Mouse (Mus musculus) bone marrow macrophage, adult 2 months (primary cell): ENCODE results near the gene Arih2. TPM values are rescaled to one million over a fixed set of nuclear protein-coding genes. Genes with fewer than 3 reads are reported as not detected.

Source experiments
- H3K27ac ChIP-seq: 2 replicates; pipeline ENCODE4 v1.5.1; 2012; ENCODE audit warnings: low read depth, low read length; ENCODE audit not compliant: insufficient read depth
- H3K4me1 ChIP-seq: 2 replicates; pipeline ENCODE4 v1.6.1; 2012; ENCODE audit warnings: low read length; ENCODE audit not compliant: control insufficient read depth, insufficient read depth
- H3K4me3 ChIP-seq: 2 replicates; pipeline ENCODE4 v1.5.1; 2012; ENCODE audit warnings: mild to moderate bottlenecking, low read length, moderate library complexity; ENCODE audit not compliant: insufficient read depth
- CTCF ChIP-seq: IDR thresholded peaks from 2 replicates; pipeline ENCODE4 v1.5.1; 2012; ENCODE audit warnings: low read depth, mild to moderate bottlenecking, low read length, moderate library complexity
- POLR2A ChIP-seq: IDR thresholded peaks from 2 replicates; pipeline ENCODE4 v1.6.1; 2012; ENCODE audit warnings: mild to moderate bottlenecking, low read depth, low read length, borderline replicate concordance
- polyA plus RNA-seq: library from polyadenylated mRNA; stranded (reverse); fragments of >200 nt; gene quantifications from 2 replicates; pipeline ENCODE4 v1.2.4, GENCODE M21; 2012; ENCODE audit not compliant: missing spikeins, insufficient read depth, insufficient read length

Gene Arih2
- polyA plus RNA-seq, 1 experiment, result 43.1 TPM

- H3K4me1 ChIP-seq, result peaks cover 12% of the 10 kb centered on the region
- H3K4me3 ChIP-seq, result no peak overlapping the region
- H3K27ac ChIP-seq, result no peak overlapping the region
- TF ChIP-seq POLR2A (no peak), CTCF (no peak)
Measured at GRCm38 (mm10) chr9:108654566-108655464, 5.6 kb upstream of the Arih2 start.

- peak overlapping the region; percentile 94 for H3K4me3 ChIP-seq
- peak overlapping the region; percentile 88 for H3K27ac ChIP-seq
- TF ChIP-seq POLR2A, result no peak
- no peak for TF ChIP-seq CTCF
- peaks cover 10% of the 10 kb centered on the region for H3K4me1 ChIP-seq
Measured at GRCm38 (mm10) chr9:108649561-108650440, 615 bp upstream of the Arih2 start.

- H3K4me1 ChIP-seq, result peaks cover 9% of the 10 kb centered on the region
- H3K27ac ChIP-seq, result peak overlapping the region; percentile 95
- TF ChIP-seq POLR2A, result no peak
- TF ChIP-seq CTCF, result no peak
- H3K4me3 ChIP-seq, result peak overlapping the region; percentile 94
Measured at GRCm38 (mm10) chr9:108648166-108648565, 1.0 kb downstream of the Arih2 start.

GRCm38 (mm10) chr9:108639825-108640224 is 9.4 kb downstream of the Arih2 start:
- H3K27ac ChIP-seq, result peak overlapping the region; percentile 9; the same call in 1 of the 2 replicates
- TF ChIP-seq CTCF, result no peak
- H3K4me3 ChIP-seq, result no peak overlapping the region
- peaks cover 13% of the 10 kb centered on the region for H3K4me1 ChIP-seq

- Histone ChIP-seq H3K4me1 (peaks cover 27% of the 10 kb centered on the region), H3K27ac (no peak overlapping the region)
- TF ChIP-seq POLR2A (no peak), CTCF (no peak)
Measured at GRCm38 (mm10) chr9:108635415-108635814, 13.8 kb downstream of the Arih2 start.

GRCm38 (mm10) chr9:108633846-108634245 is 15.3 kb downstream of the Arih2 start:
- H3K4me3 ChIP-seq, result no peak overlapping the region
- no peak overlapping the region for H3K27ac ChIP-seq
- peaks cover 23% of the 10 kb centered on the region for H3K4me1 ChIP-seq
- TF ChIP-seq POLR2A (no peak), CTCF (no peak)

More at GRCm38 (mm10) chr9:108635415-108635814, 13.8 kb downstream of the Arih2 start:
- no peak overlapping the region for H3K4me3 ChIP-seq

GRCm38 (mm10) chr9:108632375-108632774 is 16.8 kb downstream of the Arih2 start:
- H3K4me1 ChIP-seq, result peaks cover 29% of the 10 kb centered on the region
- no peak overlapping the region for H3K4me3 ChIP-seq
- TF ChIP-seq POLR2A, result no peak
- TF ChIP-seq CTCF, result no peak
- no peak overlapping the region for H3K27ac ChIP-seq

GRCm38 (mm10) chr9:108631631-108632256 is 17.4 kb downstream of the Arih2 start:
- no peak overlapping the region for H3K4me3 ChIP-seq
- TF ChIP-seq POLR2A, result no peak
- TF ChIP-seq CTCF, result no peak

GRCm38 (mm10) chr9:108630683-108631082 is 18.5 kb downstream of the Arih2 start:
- peaks cover 41% of the 10 kb centered on the region for H3K4me1 ChIP-seq
- H3K27ac ChIP-seq, result no peak overlapping the region
- no peak overlapping the region for H3K4me3 ChIP-seq
- TF ChIP-seq CTCF (no peak), POLR2A (no peak)

More at GRCm38 (mm10) chr9:108631631-108632256, 17.4 kb downstream of the Arih2 start:
- 0 out of 2 replicates have a peak overlapping the region, but pooled peaks have one; percentile 22 for H3K27ac ChIP-seq
- peaks cover 33% of the 10 kb centered on the region for H3K4me1 ChIP-seq
